Mouse (Mus musculus) testis, adult 2 months (tissue): ENCODE results near the gene Zcchc8. TPM values are rescaled to one million over a fixed set of nuclear protein-coding genes. Genes with fewer than 3 reads are reported as not detected.
"Not testable (repeated sequence)": the region's sequence is repeated elsewhere in the genome, so short reads cannot be mapped to it uniquely, and the experiment has no call there.

Experiments
- H3K27ac ChIP-seq: fragments of 200-500 bp; 2 replicates; pipeline ENCODE4 v1.5.1; 2012; ENCODE audit warnings: low read depth, low read length; ENCODE audit not compliant: control insufficient read depth, insufficient read depth
- H3K27me3 ChIP-seq: fragments of 200-500 bp; 2 replicates; pipeline ENCODE4 v1.6.1; 2012; ENCODE audit warnings: mild to moderate bottlenecking, low read length, moderate library complexity; ENCODE audit not compliant: control insufficient read depth, insufficient read depth
- H3K36me3 ChIP-seq: fragments of 200-500 bp; 2 replicates; pipeline ENCODE4 v1.6.1; 2012; ENCODE audit warnings: mild to moderate bottlenecking, low read length; ENCODE audit not compliant: control insufficient read depth, insufficient read depth
- H3K4me1 ChIP-seq: fragments of 200-500 bp; 2 replicates; pipeline ENCODE4 v1.6.1; 2012; ENCODE audit warnings: low read length; ENCODE audit not compliant: control insufficient read depth, insufficient read depth
- H3K4me3 ChIP-seq: fragments of 200-500 bp; 2 replicates; pipeline ENCODE4 v1.5.1; 2012; ENCODE audit warnings: low read depth, mild to moderate bottlenecking, low read length, moderate library complexity, mixed read lengths; ENCODE audit not compliant: control insufficient read depth
- CTCF ChIP-seq: fragments of 200-500 bp; IDR thresholded peaks from 2 replicates; pipeline ENCODE4 v1.5.1; 2012; ENCODE audit warnings: low read depth, mild to moderate bottlenecking, inconsistent platforms, low read length, moderate library complexity; ENCODE audit not compliant: control insufficient read depth, insufficient read depth, insufficient replicate concordance
- POLR2A ChIP-seq: fragments of 200-500 bp; IDR thresholded peaks from 2 replicates; pipeline ENCODE4 v1.6.1; 2012; ENCODE audit warnings: low read depth, mild to moderate bottlenecking, inconsistent platforms, low read length, moderate library complexity; ENCODE audit not compliant: control insufficient read depth
- polyA plus RNA-seq: library from polyadenylated mRNA; depleted of rRNA; stranded (reverse); fragments of >200 nt; gene quantifications from 2 replicates; pipeline ENCODE4 v1.2.3, GENCODE M21; 2012; rRNA removed

Zcchc8 gene
- polyA plus RNA-seq: 49.2 and 54.8 TPM in 2 replicates

DNA sequence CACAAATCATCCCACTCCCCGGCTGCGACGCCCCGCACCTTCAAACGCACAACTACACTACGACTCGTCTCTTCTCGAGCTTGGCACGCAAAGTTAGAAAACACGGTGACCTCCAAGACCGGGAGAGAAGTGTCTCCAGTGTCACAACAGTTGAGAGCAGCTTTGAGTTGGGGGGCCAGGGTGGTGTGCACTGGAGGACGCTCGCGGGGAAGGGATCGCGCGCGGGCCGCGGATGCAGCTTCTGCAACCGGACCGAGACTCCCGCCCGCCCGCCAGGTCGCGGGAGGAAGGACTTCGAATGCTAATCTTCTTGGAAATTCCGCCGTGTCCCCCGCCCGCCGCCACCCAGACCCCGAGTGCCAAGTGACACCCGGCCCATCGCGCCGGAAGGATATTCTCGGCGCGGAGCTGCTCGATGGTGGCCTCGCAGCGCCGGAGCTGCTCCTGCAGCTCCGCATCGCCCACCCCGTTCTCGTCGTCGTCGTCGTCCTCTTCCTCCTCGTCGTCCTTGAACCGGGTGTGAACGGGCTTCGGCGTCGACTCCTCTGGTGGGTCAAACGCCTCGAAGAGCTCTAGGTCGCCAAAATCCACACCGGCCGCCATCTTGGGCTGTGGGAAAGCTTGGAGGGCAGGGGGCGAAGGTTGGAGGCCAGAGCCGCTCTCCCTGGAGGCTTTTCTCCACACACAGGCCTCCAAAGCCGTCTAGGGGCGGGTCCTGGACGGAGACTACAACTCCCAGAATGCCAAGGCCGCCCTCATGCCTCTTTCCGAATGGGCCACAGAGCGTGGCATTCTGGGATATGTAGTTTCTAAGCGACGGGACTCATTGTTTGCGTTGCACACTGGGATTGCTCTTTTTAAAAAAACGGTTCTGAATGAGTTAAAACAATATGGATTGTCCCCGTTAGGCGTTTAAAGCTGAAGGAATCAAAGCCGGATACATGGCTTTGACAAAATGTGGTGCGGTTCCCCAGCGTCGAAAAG lies at the start of gene Zcchc8:
Gene Zcchc8 (minus strand): TSS at position 773 of the 984 bp plus-strand sequence.
- TF ChIP-seq CTCF: no peak
- TF ChIP-seq POLR2A: peak; percentile 78; the same call in 1 of the 2 replicates
- H3K4me1 ChIP-seq: no peaks in the 10 kb centered on the region
- no peaks in the 10 kb centered on the region for H3K27me3 ChIP-seq
- H3K36me3 ChIP-seq: no peaks in the 10 kb centered on the region
- H3K27ac ChIP-seq: peak within 1 kb of the TSS; percentile 94
- H3K4me3 ChIP-seq: peak within 1 kb of the TSS; percentile 98

DNA sequence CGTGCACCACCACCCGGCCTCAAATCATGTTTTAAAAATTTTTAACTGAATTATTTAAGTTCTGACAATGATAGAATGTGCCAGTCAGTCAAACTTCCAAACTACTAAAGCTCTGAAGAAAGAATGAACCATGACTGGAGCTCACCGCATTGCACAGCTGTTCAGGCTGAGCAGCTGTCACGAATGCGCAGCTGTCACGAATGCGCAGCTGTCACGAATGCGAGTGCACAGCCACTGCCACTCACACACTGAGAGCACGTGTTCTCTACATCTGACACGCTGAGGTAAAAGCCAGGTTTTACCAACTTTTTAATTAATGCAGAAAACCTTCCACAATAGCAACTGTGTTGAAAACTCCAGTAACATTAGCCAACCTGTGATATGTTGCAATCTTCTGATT lies 45.6 kb upstream of the Zcchc8 start:
- H3K4me3 ChIP-seq, H3K27ac ChIP-seq, H3K36me3 ChIP-seq, H3K27me3 ChIP-seq, H3K4me1 ChIP-seq: not testable (repeated sequence)

DNA sequence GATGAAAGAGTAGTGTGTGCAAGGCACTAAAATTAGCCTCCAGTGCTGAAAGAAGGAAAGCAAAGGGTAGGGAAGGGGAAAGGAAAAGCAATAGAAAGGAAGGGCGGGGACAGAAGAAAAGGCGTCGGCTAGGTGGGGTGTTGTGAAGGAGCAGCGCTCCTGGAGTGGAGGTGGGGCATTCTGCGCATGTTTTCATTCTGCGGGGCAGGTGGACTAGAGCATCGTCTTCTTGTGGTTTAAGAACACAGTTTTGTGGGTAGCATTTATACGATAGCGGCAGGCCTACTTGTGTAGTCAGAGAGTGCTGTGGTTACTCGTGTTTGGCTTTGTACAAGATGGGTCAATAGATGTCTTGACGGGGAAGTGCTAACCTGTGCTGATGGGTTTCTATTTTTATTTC lies 44.6 kb upstream of the Zcchc8 start:
- Histone ChIP-seq H3K27ac (no peak overlapping the region), H3K27me3 (no peaks in the 10 kb centered on the region), H3K36me3 (no peaks in the 10 kb centered on the region; the same call in 1 of the 2 replicates), H3K4me3 (no peak overlapping the region), H3K4me1 (no peaks in the 10 kb centered on the region)
- TF ChIP-seq POLR2A: no peak
- no peak for TF ChIP-seq CTCF

DNA sequence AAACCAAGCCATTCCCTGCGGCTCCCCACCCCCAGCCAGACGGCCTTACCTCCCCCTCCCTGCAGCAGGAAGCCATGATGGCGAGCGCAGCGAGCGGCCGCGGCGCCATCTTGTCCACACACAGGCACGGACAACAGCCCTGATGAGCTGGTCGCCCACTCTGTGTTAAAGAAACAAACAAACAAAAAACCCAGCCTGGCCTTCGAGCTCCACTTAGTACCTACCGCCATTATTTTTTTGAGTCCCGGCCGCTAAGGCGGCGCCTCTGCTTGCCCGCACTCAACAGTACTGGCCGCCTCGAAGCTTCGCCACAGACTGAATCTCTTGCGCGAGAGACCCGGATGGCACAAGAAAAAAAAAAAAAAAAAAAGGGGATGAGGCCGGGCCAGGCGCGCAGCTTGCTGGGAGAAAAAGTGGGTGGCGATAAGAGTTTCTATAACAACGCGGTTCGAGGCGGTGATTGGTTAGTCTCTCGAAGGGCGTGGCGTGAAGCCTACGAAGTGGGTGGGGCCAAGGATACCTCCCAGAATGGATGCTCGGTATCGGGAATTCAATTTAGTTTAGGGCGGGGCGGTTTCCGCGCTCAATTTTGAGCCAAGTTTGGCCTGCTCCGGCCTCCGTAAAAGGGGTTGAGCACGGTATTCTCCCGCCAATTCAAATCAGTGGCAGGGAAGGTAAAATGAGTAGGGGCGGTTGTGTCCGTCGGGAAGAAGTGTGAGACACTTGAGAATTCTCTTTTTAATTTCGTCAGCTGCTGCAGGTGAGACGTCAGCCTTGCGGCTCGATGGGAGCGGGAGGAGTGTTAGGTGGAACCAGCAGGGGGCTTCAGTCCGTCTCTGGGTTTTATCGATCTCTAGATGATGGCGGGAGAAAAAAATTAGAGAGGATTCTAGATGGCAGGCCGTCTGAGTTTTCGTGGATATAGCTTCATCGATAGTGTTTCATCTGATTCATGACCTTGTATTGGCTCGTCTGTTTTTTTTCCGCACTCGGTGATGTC lies 28.5 kb upstream of the Zcchc8 start, which contains the start of the genes Rsrc2 and Kntc1:
Gene Rsrc2 (minus strand): TSS at position 350 of the 1,000 bp plus-strand sequence.
Gene Kntc1 (plus strand): TSS at position 652 of the 1,000 bp plus-strand sequence.
- no peaks in the 10 kb centered on the region for H3K36me3 ChIP-seq
- no peaks in the 10 kb centered on the region for H3K4me1 ChIP-seq

DNA sequence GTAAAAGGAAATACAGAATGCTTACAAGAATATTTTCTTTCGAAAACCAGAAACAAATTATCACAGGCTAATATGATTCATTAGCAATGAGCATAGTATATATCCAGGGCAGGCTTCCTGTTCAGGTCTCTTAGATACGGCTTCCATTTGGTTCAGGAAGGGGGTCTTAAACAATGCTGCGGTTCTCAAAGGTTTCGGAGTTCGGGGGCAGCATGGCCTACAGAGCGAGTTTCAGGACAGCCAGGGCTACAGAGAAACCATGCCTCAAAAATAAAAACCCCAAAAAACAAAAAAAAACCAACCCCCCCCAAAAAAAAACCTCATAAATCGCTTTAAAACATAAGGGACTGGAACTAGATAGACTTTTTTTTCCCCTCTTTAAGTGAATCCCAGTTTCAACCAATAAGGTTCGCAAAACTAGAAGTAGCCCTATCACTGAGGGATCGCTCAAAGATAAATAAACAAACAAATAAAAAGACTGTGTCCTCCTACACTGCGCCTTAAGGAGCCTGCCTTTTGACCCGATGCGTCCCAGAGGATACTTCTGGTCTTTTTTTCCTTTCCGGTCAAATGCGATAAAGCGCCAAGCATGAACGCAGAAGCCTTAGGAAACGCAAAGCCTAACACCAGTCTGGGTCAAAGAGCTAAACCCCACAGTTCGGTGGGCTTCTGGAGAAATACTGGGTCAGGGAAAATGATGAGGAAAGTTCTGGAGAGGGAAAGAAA lies 27.6 kb upstream of the Zcchc8 start:
- Histone ChIP-seq H3K36me3 (no peaks in the 10 kb centered on the region; the same call in none of the 2 replicates), H3K4me1 (no peaks in the 10 kb centered on the region), H3K27me3 (no peaks in the 10 kb centered on the region), H3K4me3 (peak overlapping the region; percentile 99), H3K27ac (peak overlapping the region; percentile 100)
- no peak for TF ChIP-seq CTCF
- TF ChIP-seq POLR2A: no peak

More for the DNA sequence above, 28.5 kb upstream of the Zcchc8 start, which contains the start of the genes Rsrc2 and Kntc1:
- H3K27me3 ChIP-seq: no peaks in the 10 kb centered on the region
- peak within 1 kb of the TSS; percentile 99 for H3K4me3 ChIP-seq
- peak; percentile 98 for TF ChIP-seq POLR2A
- TF ChIP-seq CTCF: no peak
- H3K27ac ChIP-seq: peak within 1 kb of the TSS; percentile 100

DNA sequence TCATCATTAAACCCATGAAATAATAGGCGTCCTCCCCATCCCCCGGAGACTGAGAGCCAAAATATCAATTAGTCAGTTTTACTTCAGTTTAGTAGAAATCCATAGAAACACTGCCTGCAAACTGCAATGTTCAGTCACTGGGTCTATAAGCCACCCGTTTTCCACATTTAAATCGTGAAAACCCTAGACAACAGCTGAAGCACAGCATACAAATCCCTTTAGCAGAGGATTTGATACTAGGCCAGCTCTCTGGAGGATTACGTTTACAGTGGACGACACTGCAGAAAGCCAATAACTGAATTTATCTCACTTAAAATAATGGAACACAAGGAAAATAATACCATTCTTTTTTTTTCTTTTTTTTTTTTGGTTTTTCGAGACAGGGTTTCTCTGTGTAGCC lies 26.7 kb upstream of the Zcchc8 start:
- Histone ChIP-seq H3K36me3 (peaks cover 1% of the 10 kb centered on the region), H3K27ac (no peak overlapping the region), H3K4me1 (no peaks in the 10 kb centered on the region), H3K27me3 (no peaks in the 10 kb centered on the region), H3K4me3 (peak overlapping the region; percentile 64)
- TF ChIP-seq CTCF: no peak
- TF ChIP-seq POLR2A: no peak
